Mouse (Mus musculus) stomach, embryonic 16.5 days (tissue): ENCODE measurements around the gene Lce3b. TPM values are rescaled to one million over a fixed set of nuclear protein-coding genes. Genes with fewer than 3 reads are reported as not detected.

Experiments used
- ATAC-seq: fragments of 200-750 bp; cut with Nextera tagmentation; 2 replicates; pipeline ENCODE4 v1.8.0; 2017; ENCODE audit warnings: moderate number of reproducible peaks, moderate TSS enrichment; ENCODE audit not compliant: insufficient read depth, low FRiP score
- H3K27ac ChIP-seq: fragments of 300-500 bp; sonication (generic); 2 replicates; pipeline ENCODE4 v1.5.1; 2014; ENCODE audit warnings: low read length
- H3K27me3 ChIP-seq: fragments of 300-500 bp; sonication (generic); 2 replicates; pipeline ENCODE4 v1.6.1; 2014; ENCODE audit warnings: low read length, control low read depth, mixed read lengths; ENCODE audit not compliant: control insufficient read depth, insufficient read depth
- H3K36me3 ChIP-seq: fragments of 300-500 bp; sonication (generic); 2 replicates; pipeline ENCODE4 v1.6.1; 2014; ENCODE audit warnings: low read length; ENCODE audit not compliant: control insufficient read depth, insufficient read depth
- H3K4me1 ChIP-seq: fragments of 300-500 bp; sonication (generic); 2 replicates; pipeline ENCODE4 v1.6.1; 2014; ENCODE audit warnings: low read length, control low read depth, mixed read lengths; ENCODE audit not compliant: control insufficient read depth, insufficient read depth
- H3K4me2 ChIP-seq: fragments of 300-500 bp; sonication (generic); 2 replicates; pipeline ENCODE4 v1.6.1; 2014; ENCODE audit warnings: low read depth, low read length, mixed read lengths
- H3K4me3 ChIP-seq: fragments of 300-500 bp; sonication (generic); replicated peaks from 2 replicates; pipeline ENCODE4 v1.5.1; 2014; ENCODE audit warnings: mild to moderate bottlenecking, low read length
- H3K9ac ChIP-seq: fragments of 300-500 bp; sonication (generic); 2 replicates; pipeline ENCODE4 v1.6.1; 2014; ENCODE audit warnings: low read length
- H3K9me3 ChIP-seq: fragments of 300-500 bp; sonication (generic); replicated peaks from 2 replicates; pipeline ENCODE4 v1.6.1; 2016; ENCODE audit warnings: low read length, control low read depth; ENCODE audit not compliant: control insufficient read depth
- WGBS: fragments of 180-500 bp; shearing (Covaris S2); extraction: QIAGEN DNeasy Blood & Tissue Kit; methylation state at CpG from one replicate; pipeline ENCODE4 v1.1.7; 2014; 5-methylcytosine and 5-hydroxymethylcytosine counted together
- polyA plus RNA-seq: library from polyadenylated mRNA; unstranded; fragments of >200 nt; fragmentation: Nextera tagmentation; extraction: Ambion mirVana; gene quantifications from 2 replicates; pipeline ENCODE4 v1.2.1, GENCODE M21; 2015

Gene Lce3b
- polyA plus RNA-seq, 1 experiment from 2014 or later: 2.1 TPM

GRCm38 (mm10) chr3:92957090-92957489, 24.3 kb downstream of the Lce3b start, which contains the start of gene Lce3d:
Gene Lce3d (plus strand): TSS chr3:92957390.
- H3K9me3 ChIP-seq: no peaks in the 10 kb centered on the region
- no peak for ATAC-seq
- H3K4me3 ChIP-seq: no peak within 1 kb of the TSS
- 93% methylated on average over 1 of the region's 1 CpGs for WGBS
- H3K9ac ChIP-seq: no peak within 1 kb of the TSS
- no peak within 1 kb of the TSS for H3K27ac ChIP-seq
- H3K27me3 ChIP-seq: no peaks in the 10 kb centered on the region
- H3K4me1 ChIP-seq: no peaks in the 10 kb centered on the region
- H3K36me3 ChIP-seq: no peaks in the 10 kb centered on the region
- no peak within 1 kb of the TSS for H3K4me2 ChIP-seq

GRCm38 (mm10) chr3:92966761-92967160, 34.0 kb downstream of the Lce3b start, which contains the start of gene Lce3e:
Gene Lce3e (plus strand): TSS chr3:92967061.
- Histone ChIP-seq H3K9me3 (no peaks in the 10 kb centered on the region), H3K4me1 (no peaks in the 10 kb centered on the region), H3K4me3 (no peak within 1 kb of the TSS), H3K27ac (no peak within 1 kb of the TSS), H3K27me3 (no peaks in the 10 kb centered on the region), H3K9ac (no peak within 1 kb of the TSS), H3K4me2 (no peak within 1 kb of the TSS), H3K36me3 (no peaks in the 10 kb centered on the region)
- 71% methylated on average over 2 of the region's 2 CpGs for WGBS
- ATAC-seq: no peak

GRCm38 (mm10) chr3:92978484-92978883, 45.7 kb downstream of the Lce3b start:
- Histone ChIP-seq H3K9me3 (no peaks in the 10 kb centered on the region), H3K27me3 (no peaks in the 10 kb centered on the region), H3K4me1 (no peaks in the 10 kb centered on the region), H3K4me2 (no peak overlapping the region), H3K4me3 (no peak overlapping the region), H3K9ac (no peak overlapping the region), H3K27ac (no peak overlapping the region), H3K36me3 (no peaks in the 10 kb centered on the region)
- WGBS: 69% methylated on average over 2 of the region's 2 CpGs
- no peak for ATAC-seq

Other genes starting within 250 kb of the Lce3b start
- gene Lce1d, start 245.8 kb upstream of the Lce3b start, polyA plus RNA-seq: not detected in 2 replicates
- not detected in 2 replicates for gene Lce1e, start 223.9 kb upstream of the Lce3b start, polyA plus RNA-seq
- not detected in 2 replicates for gene Lce1f, start 212.6 kb upstream of the Lce3b start, polyA plus RNA-seq
- not detected in 2 replicates for gene Gm38119, start 193.9 kb upstream of the Lce3b start, polyA plus RNA-seq
- not detected in 2 replicates for gene Lce1g, start 180.6 kb upstream of the Lce3b start, polyA plus RNA-seq
- gene Lce1h, start 167.9 kb upstream of the Lce3b start, polyA plus RNA-seq: not detected in 2 replicates
- gene Lce1i, start 154.1 kb upstream of the Lce3b start, polyA plus RNA-seq: 0.32 TPM in 1 of 2 replicates, not detected in the other
- gene Lce1j, start 142.5 kb upstream of the Lce3b start, polyA plus RNA-seq: not detected in 2 replicates
- not detected in 2 replicates for gene Lce1k, start 125.1 kb upstream of the Lce3b start, polyA plus RNA-seq
- 0.84 and 1.4 TPM in 2 replicates for gene Kprp, start 105.7 kb upstream of the Lce3b start, polyA plus RNA-seq
- not detected in 2 replicates for gene Lce1l, start 81.7 kb upstream of the Lce3b start, polyA plus RNA-seq
- gene 2310050C09Rik, start 62.8 kb upstream of the Lce3b start, polyA plus RNA-seq: not detected in 2 replicates
- 7.5 and 10.8 TPM in 2 replicates for gene Lce3a, start 6.7 kb upstream of the Lce3b start, polyA plus RNA-seq
- gene Lce3c, start 11.5 kb downstream of the Lce3b start, polyA plus RNA-seq: 3.7 and 4.0 TPM in 2 replicates
- gene Lce3d, start 24.4 kb downstream of the Lce3b start, polyA plus RNA-seq: not detected in 2 replicates
- gene Lce3e, start 34.1 kb downstream of the Lce3b start, polyA plus RNA-seq: 5.9 TPM in 2 replicates
- 25.6 and 36.2 TPM in 2 replicates for gene Lce3f, start 59.2 kb downstream of the Lce3b start, polyA plus RNA-seq
- 83.5 and 173 TPM in 2 replicates for gene Crct1, start 82.7 kb downstream of the Lce3b start, polyA plus RNA-seq
- 0.15 TPM in 1 of 2 replicates, not detected in the other for gene Lce1m, start 86.1 kb downstream of the Lce3b start, polyA plus RNA-seq
- gene Gm4858, start 135.8 kb downstream of the Lce3b start, polyA plus RNA-seq: not detected in 2 replicates
- gene Crnn, start 211.8 kb downstream of the Lce3b start, polyA plus RNA-seq: 1.6 and 2.4 TPM in 2 replicates